Comparison of ENCODE assay signal across 8 mouse cellular contexts in genomic region chr10:81318589-81319329, GRCm38 (mm10). TPM values are rescaled to one million over a fixed set of nuclear protein-coding genes. Genes with fewer than 3 reads are reported as not detected.
A peak's percentile ranks its signal among the peaks of the same experiment; 100 is the strongest.
DNase-seq lines count a peak whose midpoint lies in the region; ATAC-seq and TF ChIP-seq lines count a peak whose summit lies in the region.

No protein-coding gene starts in this region.

- no peak for TF ChIP-seq EP300 in stomach, postnatal 0 days (optimal IDR thresholded peaks at IDR 0.05)

- H3K27me3 ChIP-seq in midbrain, embryonic 10.5 days (ENCODE audit: low read depth, poor library complexity, severe bottlenecking), result 0 out of 2 replicates have a peak, but pooled peaks cover 11% of the 10 kb centered on the region
- H3K27me3 ChIP-seq in midbrain, embryonic 11.5 days (ENCODE audit: control insufficient read depth, insufficient read depth, low read length), result no peaks in the 10 kb centered on the region; the same call in 1 of the 2 replicates
- no peaks in the 10 kb centered on the region for H3K27me3 ChIP-seq in hindbrain, embryonic 13.5 days
- H3K27me3 ChIP-seq in liver, embryonic 15.5 days, result no peaks in the 10 kb centered on the region
- H3K27me3 ChIP-seq in stomach, postnatal 0 days (ENCODE audit: control insufficient read depth, insufficient read depth, low read length), result no peaks in the 10 kb centered on the region

- H3K9me3 ChIP-seq in midbrain, embryonic 10.5 days (replicated peaks), result no peaks in the 10 kb centered on the region
- H3K9me3 ChIP-seq in midbrain, embryonic 11.5 days (ENCODE audit: control insufficient read depth, low read length), result no peaks in the 10 kb centered on the region
- no peaks in the 10 kb centered on the region for H3K9me3 ChIP-seq in hindbrain, embryonic 13.5 days
- no peaks in the 10 kb centered on the region for H3K9me3 ChIP-seq in liver, embryonic 15.5 days (replicated peaks)
- no peaks in the 10 kb centered on the region for H3K9me3 ChIP-seq in stomach, postnatal 0 days (ENCODE audit: control insufficient read depth, low read length)

- H3K4me1 ChIP-seq in midbrain, embryonic 10.5 days, result peaks cover 57% of the 10 kb centered on the region
- H3K4me1 ChIP-seq in midbrain, embryonic 11.5 days (ENCODE audit: control insufficient read depth, insufficient read depth, low read length), result peaks cover 29% of the 10 kb centered on the region
- H3K4me1 ChIP-seq in bone marrow macrophage, adult 2 months (ENCODE audit: control insufficient read depth, insufficient read depth, low read length), result peaks cover 15% of the 10 kb centered on the region
- H3K4me1 ChIP-seq in hindbrain, embryonic 13.5 days (replicated peaks), result peaks cover 45% of the 10 kb centered on the region
- peaks cover 63% of the 10 kb centered on the region for H3K4me1 ChIP-seq in liver, embryonic 15.5 days (replicated peaks)
- peaks cover 13% of the 10 kb centered on the region; the same call in 1 of the 2 replicates for H3K4me1 ChIP-seq in stomach, postnatal 0 days (replicated peaks; ENCODE audit: control insufficient read depth, insufficient read depth)

- no peak for ATAC-seq in midbrain, embryonic 11.5 days (ENCODE audit: low FRiP score)
- ATAC-seq in hindbrain, embryonic 13.5 days (ENCODE audit: low FRiP score), result no peak
- no peak for ATAC-seq in liver, embryonic 15.5 days (ENCODE audit: insufficient read depth)
- no peak for ATAC-seq in stomach, postnatal 0 days (ENCODE audit: low FRiP score, low TSS enrichment)

- H3K36me3 ChIP-seq in midbrain, embryonic 10.5 days, result peaks cover 68% of the 10 kb centered on the region
- peaks cover 17% of the 10 kb centered on the region for H3K36me3 ChIP-seq in midbrain, embryonic 11.5 days (ENCODE audit: control insufficient read depth, insufficient read depth, low read length)
- peaks cover 66% of the 10 kb centered on the region for H3K36me3 ChIP-seq in hindbrain, embryonic 13.5 days
- peaks cover 53% of the 10 kb centered on the region for H3K36me3 ChIP-seq in liver, embryonic 15.5 days (replicated peaks)
- peaks cover 16% of the 10 kb centered on the region for H3K36me3 ChIP-seq in stomach, postnatal 0 days (ENCODE audit: control insufficient read depth, insufficient read depth, low read length)

- H3K9ac ChIP-seq in midbrain, embryonic 11.5 days (ENCODE audit: low read length), result no peak overlapping the region
- peak overlapping the region; percentile 67 for H3K9ac ChIP-seq in hindbrain, embryonic 13.5 days
- no peak overlapping the region for H3K9ac ChIP-seq in liver, embryonic 15.5 days
- H3K9ac ChIP-seq in stomach, postnatal 0 days (ENCODE audit: low read length), result peak overlapping the region; percentile 23; the same call in 1 of the 2 replicates

- H3K27ac ChIP-seq in midbrain, embryonic 10.5 days (replicated peaks), result peak overlapping the region; percentile 97; the same call in 1 of the 2 replicates
- H3K27ac ChIP-seq in midbrain, embryonic 11.5 days (ENCODE audit: low read depth, low read length), result no peak overlapping the region
- peak overlapping the region; percentile 85 for H3K27ac ChIP-seq in bone marrow macrophage, adult 2 months (ENCODE audit: insufficient read depth, low read depth, low read length)
- no peak overlapping the region for H3K27ac ChIP-seq in hindbrain, embryonic 13.5 days
- peak overlapping the region; percentile 92 for H3K27ac ChIP-seq in liver, embryonic 15.5 days (replicated peaks)
- peak overlapping the region; percentile 84; the same call in 1 of the 2 replicates for H3K27ac ChIP-seq in stomach, postnatal 0 days (replicated peaks)

- no peak for TF ChIP-seq POLR2A in bone marrow macrophage, adult 2 months (IDR thresholded peaks at IDR 0.05; ENCODE audit: borderline replicate concordance, low read depth, low read length)

- no peak for TF ChIP-seq CTCF in bone marrow macrophage, adult 2 months (IDR thresholded peaks at IDR 0.05; ENCODE audit: low read depth, low read length)
- TF ChIP-seq CTCF in stomach, postnatal 0 days (IDR thresholded peaks at IDR 0.05; ENCODE audit: low read depth), result no peak

- no peak overlapping the region for H3K4me2 ChIP-seq in midbrain, embryonic 11.5 days
- H3K4me2 ChIP-seq in hindbrain, embryonic 13.5 days, result peak overlapping the region; percentile 84; the same call in 1 of the 2 replicates
- peak overlapping the region; percentile 87 for H3K4me2 ChIP-seq in liver, embryonic 15.5 days
- H3K4me2 ChIP-seq in stomach, postnatal 0 days (replicated peaks; ENCODE audit: low read depth), result no peak overlapping the region

- WGBS in midbrain, embryonic 10.5 days, result 94% methylated on average over 13 of the region's 13 CpGs
- WGBS in midbrain, embryonic 11.5 days, result 94% methylated on average over 13 of the region's 13 CpGs
- WGBS in hindbrain, embryonic 13.5 days, result 90% methylated on average over 13 of the region's 13 CpGs
- 79% methylated on average over 13 of the region's 13 CpGs for WGBS in liver, embryonic 15.5 days (ENCODE audit: insufficient replicate concordance)
- 84% methylated on average over 13 of the region's 13 CpGs for WGBS in stomach, postnatal 0 days

- H3K4me3 ChIP-seq in midbrain, embryonic 10.5 days, result peak overlapping the region; percentile 98
- H3K4me3 ChIP-seq in midbrain, embryonic 11.5 days (ENCODE audit: low read depth, low read length), result no peak overlapping the region
- peak overlapping the region; percentile 58 for H3K4me3 ChIP-seq in bone marrow macrophage, adult 2 months (ENCODE audit: insufficient read depth, low read length)
- H3K4me3 ChIP-seq in hindbrain, embryonic 13.5 days, result peak overlapping the region; percentile 74; the same call in 1 of the 2 replicates
- no peak overlapping the region for H3K4me3 ChIP-seq in liver, embryonic 15.5 days (replicated peaks)
- H3K4me3 ChIP-seq in stomach, postnatal 0 days (ENCODE audit: low read depth, low read length), result no peak overlapping the region

- DNase-seq in midbrain, embryonic 10.5 days (ENCODE audit: low spot score), result no peak
- DNase-seq in midbrain, embryonic 11.5 days (ENCODE audit: low spot score, missing footprints), result no peak
- DNase-seq in stomach, postnatal 0 days (ENCODE audit: low spot score), result peak; percentile 60
- no peak for DNase-seq in spleen, postnatal 4 days (ENCODE audit: low spot score in 2 of 2)
- DNase-seq in spleen, postnatal 36 days (ENCODE audit: low spot score in 2 of 2), result no peak

RNA-seq across cellular contexts. Expression of gene Cactin, which starts 2.1 kb away (rescaled TPM):
- 53.5 and 53.6 TPM in 2 replicates for polyA plus RNA-seq in midbrain, embryonic 10.5 days (2016; fragmentation: Nextera tagmentation; extraction: Ambion mirVana)
- 31.9 and 36.8 TPM in 2 replicates for polyA plus RNA-seq in midbrain, embryonic 11.5 days (2014; fragmentation: Nextera tagmentation; extraction: Ambion mirVana)
- 18.1 and 18.2 TPM in 2 replicates for polyA plus RNA-seq in bone marrow macrophage, adult 2 months (2012; ENCODE audit: insufficient read depth, insufficient read length, missing spikeins)
- polyA plus RNA-seq in hindbrain, embryonic 13.5 days (2015; fragmentation: Nextera tagmentation; extraction: Ambion mirVana), result 33.5 and 34.7 TPM in 2 replicates
- 24.3 and 29.5 TPM in 2 replicates for polyA plus RNA-seq in liver, embryonic 15.5 days (2015; fragmentation: Nextera tagmentation; extraction: Ambion mirVana)
- 16.2 and 16.6 TPM in 2 replicates for polyA plus RNA-seq in stomach, postnatal 0 days (2015; fragmentation: Nextera tagmentation; extraction: Ambion mirVana)

RNA-seq across cellular contexts. Expression of gene Tbxa2r, which starts 9.8 kb away (rescaled TPM):
- polyA plus RNA-seq in midbrain, embryonic 10.5 days (2016; fragmentation: Nextera tagmentation; extraction: Ambion mirVana), result 2.9 and 3.3 TPM in 2 replicates
- 2.4 and 2.6 TPM in 2 replicates for polyA plus RNA-seq in midbrain, embryonic 11.5 days (2014; fragmentation: Nextera tagmentation; extraction: Ambion mirVana)
- not detected in 2 replicates for polyA plus RNA-seq in bone marrow macrophage, adult 2 months (2012; ENCODE audit: insufficient read depth, insufficient read length, missing spikeins)
- 4.6 and 5.6 TPM in 2 replicates for polyA plus RNA-seq in hindbrain, embryonic 13.5 days (2015; fragmentation: Nextera tagmentation; extraction: Ambion mirVana)
- polyA plus RNA-seq in liver, embryonic 15.5 days (2015; fragmentation: Nextera tagmentation; extraction: Ambion mirVana), result 4.0 and 5.0 TPM in 2 replicates
- polyA plus RNA-seq in stomach, postnatal 0 days (2015; fragmentation: Nextera tagmentation; extraction: Ambion mirVana), result 19.7 and 20.2 TPM in 2 replicates

RNA-seq across cellular contexts. Expression of gene Gipc3, which starts 24.3 kb away (rescaled TPM):
- polyA plus RNA-seq in midbrain, embryonic 10.5 days (2016; fragmentation: Nextera tagmentation; extraction: Ambion mirVana), result not detected in 2 replicates
- 0.04 TPM in 1 of 2 replicates, not detected in the other for polyA plus RNA-seq in midbrain, embryonic 11.5 days (2014; fragmentation: Nextera tagmentation; extraction: Ambion mirVana)
- polyA plus RNA-seq in bone marrow macrophage, adult 2 months (2012; ENCODE audit: insufficient read depth, insufficient read length, missing spikeins), result not detected in 2 replicates
- not detected in 2 replicates for polyA plus RNA-seq in hindbrain, embryonic 13.5 days (2015; fragmentation: Nextera tagmentation; extraction: Ambion mirVana)
- polyA plus RNA-seq in liver, embryonic 15.5 days (2015; fragmentation: Nextera tagmentation; extraction: Ambion mirVana), result not detected in 2 replicates
- 0.06 and 0.10 TPM in 2 replicates for polyA plus RNA-seq in stomach, postnatal 0 days (2015; fragmentation: Nextera tagmentation; extraction: Ambion mirVana)

RNA-seq across cellular contexts. Expression of gene Pip5k1c, which starts 26.0 kb away (rescaled TPM):
- polyA plus RNA-seq in midbrain, embryonic 10.5 days (2016; fragmentation: Nextera tagmentation; extraction: Ambion mirVana), result 55.0 and 60.8 TPM in 2 replicates
- 42.0 and 46.2 TPM in 2 replicates for polyA plus RNA-seq in midbrain, embryonic 11.5 days (2014; fragmentation: Nextera tagmentation; extraction: Ambion mirVana)
- 90.9 and 106 TPM in 2 replicates for polyA plus RNA-seq in bone marrow macrophage, adult 2 months (2012; ENCODE audit: insufficient read depth, insufficient read length, missing spikeins)
- 97.2 and 102 TPM in 2 replicates for polyA plus RNA-seq in hindbrain, embryonic 13.5 days (2015; fragmentation: Nextera tagmentation; extraction: Ambion mirVana)
- polyA plus RNA-seq in liver, embryonic 15.5 days (2015; fragmentation: Nextera tagmentation; extraction: Ambion mirVana), result 13.4 and 15.2 TPM in 2 replicates
- 19.1 and 21.1 TPM in 2 replicates for polyA plus RNA-seq in stomach, postnatal 0 days (2015; fragmentation: Nextera tagmentation; extraction: Ambion mirVana)

RNA-seq across cellular contexts. Expression of gene Tjp3, which starts 27.4 kb away (rescaled TPM):
- 6.5 and 6.9 TPM in 2 replicates for polyA plus RNA-seq in midbrain, embryonic 10.5 days (2016; fragmentation: Nextera tagmentation; extraction: Ambion mirVana)
- polyA plus RNA-seq in midbrain, embryonic 11.5 days (2014; fragmentation: Nextera tagmentation; extraction: Ambion mirVana), result 3.9 and 4.0 TPM in 2 replicates
- 9.2 and 9.8 TPM in 2 replicates for polyA plus RNA-seq in bone marrow macrophage, adult 2 months (2012; ENCODE audit: insufficient read depth, insufficient read length, missing spikeins)
- polyA plus RNA-seq in hindbrain, embryonic 13.5 days (2015; fragmentation: Nextera tagmentation; extraction: Ambion mirVana), result 4.5 and 5.2 TPM in 2 replicates
- 0.93 and 1.4 TPM in 2 replicates for polyA plus RNA-seq in liver, embryonic 15.5 days (2015; fragmentation: Nextera tagmentation; extraction: Ambion mirVana)
- 42.5 and 46.0 TPM in 2 replicates for polyA plus RNA-seq in stomach, postnatal 0 days (2015; fragmentation: Nextera tagmentation; extraction: Ambion mirVana)

Comparison
In these comparisons a context has a peak if more than half of its experiments do, and no peak if none do; other contexts are left out.
1. H3K27ac ChIP-seq: peak in midbrain, embryonic 10.5 days (single experiment), bone marrow macrophage, adult 2 months (single experiment), liver, embryonic 15.5 days (single experiment) and stomach, postnatal 0 days (single experiment); none in midbrain, embryonic 11.5 days (single experiment) and hindbrain, embryonic 13.5 days (single experiment).
2. H3K4me3 ChIP-seq: peak in midbrain, embryonic 10.5 days (single experiment), bone marrow macrophage, adult 2 months (single experiment) and hindbrain, embryonic 13.5 days (single experiment); none in midbrain, embryonic 11.5 days (single experiment), liver, embryonic 15.5 days (single experiment) and stomach, postnatal 0 days (single experiment).
3. H3K4me2 ChIP-seq: peak in hindbrain, embryonic 13.5 days (single experiment) and liver, embryonic 15.5 days (single experiment); none in midbrain, embryonic 11.5 days (single experiment) and stomach, postnatal 0 days (single experiment).
4. H3K9ac ChIP-seq: peak in hindbrain, embryonic 13.5 days (single experiment) and stomach, postnatal 0 days (single experiment); none in midbrain, embryonic 11.5 days (single experiment) and liver, embryonic 15.5 days (single experiment).